8 mouse cellular contexts compared by ENCODE assay signal in genomic region chr7:118242911-118243412, GRCm38 (mm10). TPM values are rescaled to one million over a fixed set of nuclear protein-coding genes. Genes with fewer than 3 reads are reported as not detected.
A peak's percentile ranks its signal among the peaks of the same experiment; 100 is the strongest.
DNase-seq lines count a peak whose midpoint lies in the region; ATAC-seq and TF ChIP-seq lines count a peak whose summit lies in the region.

No protein-coding gene starts in this region.

- peak overlapping the region; percentile 63 for H3K4me2 ChIP-seq in heart, embryonic 12.5 days
- H3K4me2 ChIP-seq in CH12.LX (ENCODE audit: insufficient read depth, low read depth, poor library complexity, severe bottlenecking) = peak overlapping the region; percentile 91
- H3K4me2 ChIP-seq in embryonic facial prominence, embryonic 13.5 days = peak overlapping the region; percentile 69
- H3K4me2 ChIP-seq in kidney, postnatal 0 days (ENCODE audit: low read length) = peak overlapping the region; percentile 72
- H3K4me2 ChIP-seq in midbrain, embryonic 16.5 days (ENCODE audit: low read length) = peak overlapping the region; percentile 72

- DNase-seq in heart, postnatal 10 days = no peak
- DNase-seq in CH12.LX (ENCODE audit: extremely low read depth) = peak; percentile 30
- DNase-seq in kidney, postnatal 0 days (ENCODE audit: low spot score) = peak; percentile 59
- no peak for DNase-seq in frontal cortex, postnatal 25 days (ENCODE audit: low spot score in 2 of 2)
- DNase-seq in thymus, postnatal 25 days = no peak

- WGBS in heart, embryonic 12.5 days = under 1% methylated on average over 50 of the region's 50 CpGs
- under 1% methylated on average over 50 of the region's 50 CpGs for WGBS in embryonic facial prominence, embryonic 13.5 days
- WGBS in kidney, postnatal 0 days = 0% methylated on average over 50 of the region's 50 CpGs
- WGBS in midbrain, embryonic 16.5 days = under 1% methylated on average over 40 of the region's 50 CpGs

- dilution Hi-C loops in CH12.LX (cut with MboI; ENCODE audit: extremely low pct_ligation_motif_present, extremely low pct_unique_long_range_greater_than_20kb, low sequenced_read_pairs) = no loop called here

- H3K27ac ChIP-seq in heart, embryonic 12.5 days (ENCODE audit: poor library complexity, severe bottlenecking) = peak overlapping the region; percentile 95
- peak overlapping the region; percentile 80 for H3K27ac ChIP-seq in CH12.LX (ENCODE audit: insufficient read depth, low read depth)
- H3K27ac ChIP-seq in embryonic facial prominence, embryonic 13.5 days = peak overlapping the region; percentile 95
- peak overlapping the region; percentile 96 for H3K27ac ChIP-seq in kidney, postnatal 0 days
- peak overlapping the region; percentile 93 for H3K27ac ChIP-seq in midbrain, embryonic 16.5 days (ENCODE audit: low read length)

- peak overlapping the region; percentile 92 for H3K4me3 ChIP-seq in heart, embryonic 12.5 days
- H3K4me3 ChIP-seq in CH12.LX (replicated peaks in 1 of 3; ENCODE audit: low read depth in 2 of 3, low read length in 2 of 3, poor library complexity in 1 of 3) = peak overlapping the region; percentile 75 to 91 (median 90)
- peak overlapping the region; percentile 99 for H3K4me3 ChIP-seq in embryonic facial prominence, embryonic 13.5 days
- H3K4me3 ChIP-seq in kidney, postnatal 0 days (replicated peaks; ENCODE audit: low read depth, low read length) = peak overlapping the region; percentile 91
- H3K4me3 ChIP-seq in midbrain, embryonic 16.5 days (ENCODE audit: low read depth, low read length) = peak overlapping the region; percentile 97

- no peaks in the 10 kb centered on the region for H3K36me3 ChIP-seq in heart, embryonic 12.5 days
- H3K36me3 ChIP-seq in CH12.LX (replicated peaks in 1 of 2; ENCODE audit: control insufficient read depth in 1 of 2, insufficient read depth in 1 of 2, low read length in 1 of 2) = peaks cover 0 to 9% of the 10 kb centered on the region in 2 experiments
- H3K36me3 ChIP-seq in embryonic facial prominence, embryonic 13.5 days = no peaks in the 10 kb centered on the region
- H3K36me3 ChIP-seq in kidney, postnatal 0 days (ENCODE audit: insufficient read depth, low read length) = no peaks in the 10 kb centered on the region
- H3K36me3 ChIP-seq in midbrain, embryonic 16.5 days (ENCODE audit: control insufficient read depth, insufficient read depth, low read length) = no peaks in the 10 kb centered on the region

- intact Hi-C loops in heart, postnatal 10 days (cut with DNase I) = no loop called here

- peak; percentile 47 for ATAC-seq in heart, embryonic 12.5 days (ENCODE audit: insufficient number of reproducible peaks, low FRiP score)
- ATAC-seq in embryonic facial prominence, embryonic 13.5 days (ENCODE audit: insufficient number of reproducible peaks, insufficient read depth, low FRiP score, low TSS enrichment, low read depth) = peak; percentile 39
- peak; percentile 50 for ATAC-seq in kidney, postnatal 0 days (replicated peaks; ENCODE audit: low FRiP score, low read depth)
- peak; percentile 62 for ATAC-seq in midbrain, embryonic 16.5 days

- H3K9me3 ChIP-seq in heart, embryonic 12.5 days (replicated peaks) = 0 out of 2 replicates have a peak, but pooled peaks cover 4% of the 10 kb centered on the region
- peaks cover 5% of the 10 kb centered on the region for H3K9me3 ChIP-seq in CH12.LX (replicated peaks; ENCODE audit: low read length)
- H3K9me3 ChIP-seq in embryonic facial prominence, embryonic 13.5 days = no peaks in the 10 kb centered on the region
- no peaks in the 10 kb centered on the region for H3K9me3 ChIP-seq in kidney, postnatal 0 days (replicated peaks; ENCODE audit: low read length)
- H3K9me3 ChIP-seq in midbrain, embryonic 16.5 days (replicated peaks; ENCODE audit: control insufficient read depth, low read length, poor library complexity, severe bottlenecking) = no peaks in the 10 kb centered on the region

- peaks cover 52% of the 10 kb centered on the region for H3K79me2 ChIP-seq in CH12.LX (replicated peaks; ENCODE audit: control insufficient read depth, extremely low read depth, insufficient read depth, poor library complexity, severe bottlenecking)

- in situ Hi-C loops in CH12.LX (cut with MboI; ENCODE audit: low pct_ligation_motif_present, low pct_unique_long_range_greater_than_20kb, low sequenced_read_pairs) = no loop called here

- TF ChIP-seq POLR2A in CH12.LX (IDR thresholded peaks at IDR 0.05; ENCODE audit: low read depth, low read length) = no peak

- no peak for TF ChIP-seq CTCF in CH12.LX (conservative IDR thresholded peaks at IDR 0.05 in 1 of 2, IDR thresholded peaks at IDR 0.05 in 1 of 2; ENCODE audit: low read depth in 2 of 2, low read length in 2 of 2)
- no peak for TF ChIP-seq CTCF in kidney, postnatal 0 days (IDR thresholded peaks at IDR 0.05; ENCODE audit: low read depth)

- no peak for TF ChIP-seq EP300 in CH12.LX (IDR thresholded peaks at IDR 0.05; ENCODE audit: low read length)

- peaks cover 14% of the 10 kb centered on the region; the same call in 1 of the 2 replicates for H3K4me1 ChIP-seq in heart, embryonic 12.5 days (replicated peaks)
- H3K4me1 ChIP-seq in CH12.LX (ENCODE audit: control insufficient read depth in 1 of 2, insufficient read depth in 2 of 2) = peaks cover 4 to 32% of the 10 kb centered on the region in 2 experiments; a peak in 2 of 4 replicates
- H3K4me1 ChIP-seq in embryonic facial prominence, embryonic 13.5 days = peaks cover 12% of the 10 kb centered on the region
- peaks cover 6% of the 10 kb centered on the region; the same call in 1 of the 2 replicates for H3K4me1 ChIP-seq in kidney, postnatal 0 days (replicated peaks; ENCODE audit: insufficient read depth, low read length)
- H3K4me1 ChIP-seq in midbrain, embryonic 16.5 days (ENCODE audit: control insufficient read depth, insufficient read depth, low read length) = peaks cover 18% of the 10 kb centered on the region

- H3K27me3 ChIP-seq in heart, embryonic 12.5 days (replicated peaks) = no peaks in the 10 kb centered on the region
- no peaks in the 10 kb centered on the region for H3K27me3 ChIP-seq in CH12.LX (replicated peaks)
- H3K27me3 ChIP-seq in embryonic facial prominence, embryonic 13.5 days = no peaks in the 10 kb centered on the region
- H3K27me3 ChIP-seq in kidney, postnatal 0 days (ENCODE audit: insufficient read depth, low read length) = no peaks in the 10 kb centered on the region
- no peaks in the 10 kb centered on the region for H3K27me3 ChIP-seq in midbrain, embryonic 16.5 days (ENCODE audit: control insufficient read depth, insufficient read depth, low read depth, low read length)

- TF ChIP-seq RAD21 in CH12.LX (IDR thresholded peaks at IDR 0.05; ENCODE audit: low read depth, low read length) = no peak

- peak overlapping the region; percentile 94 for H3K9ac ChIP-seq in heart, embryonic 12.5 days
- H3K9ac ChIP-seq in CH12.LX (ENCODE audit: insufficient read depth, low read depth) = peak overlapping the region; percentile 87
- peak overlapping the region; percentile 99 for H3K9ac ChIP-seq in embryonic facial prominence, embryonic 13.5 days
- peak overlapping the region; percentile 94 for H3K9ac ChIP-seq in kidney, postnatal 0 days (ENCODE audit: low read depth, low read length)
- H3K9ac ChIP-seq in midbrain, embryonic 16.5 days (ENCODE audit: low read depth, low read length) = peak overlapping the region; percentile 97

TF ChIP-seq in CH12.LX, 34 proteins besides CTCF, POLR2A, EP300 and RAD21:
- peak; percentile 96 for TF ChIP-seq UBTF (IDR thresholded peaks at IDR 0.05; ENCODE audit: low read depth, low read length)
- TF ChIP-seq NELFE (IDR thresholded peaks at IDR 0.05; ENCODE audit: low read depth, low read length) = no peak
- 0 out of 2 replicates have a peak, but pooled peaks have one; percentile 3 for TF ChIP-seq MEF2A (IDR thresholded peaks at IDR 0.05; ENCODE audit: borderline replicate concordance, low read depth, low read length)

RNA-seq across cellular contexts. Expression of gene Smg1, which starts 0.5 kb away (rescaled TPM):
- 15.0 and 15.6 TPM in 2 replicates for polyA plus RNA-seq in heart, embryonic 12.5 days (2016; fragmentation: Nextera tagmentation; extraction: Ambion mirVana)
- total RNA-seq in heart, postnatal 10 days (2021) = 10 to 100 TPM; 52.3 to 57.2 TPM
- 28.0 and 29.2 TPM in 2 replicates for total RNA-seq in CH12.LX (2012; rRNA removed)
- total RNA-seq in CH12.LX (2014; rRNA removed) = 16.1 and 17.7 TPM in 2 replicates
- 33.2 and 35.0 TPM in 2 replicates for polyA plus RNA-seq in CH12.LX (2012; ENCODE audit: insufficient read length, low read depth)
- 23.6 and 25.1 TPM in 2 replicates for polyA plus RNA-seq in embryonic facial prominence, embryonic 13.5 days (2015; fragmentation: Nextera tagmentation; extraction: Ambion mirVana)
- 10.7 and 11.3 TPM in 2 replicates for polyA plus RNA-seq in kidney, postnatal 0 days (2015; fragmentation: Nextera tagmentation; extraction: Ambion mirVana)
- polyA plus RNA-seq in midbrain, embryonic 16.5 days (2015; fragmentation: Nextera tagmentation; extraction: Ambion mirVana) = 16.0 and 19.3 TPM in 2 replicates

Comparison
In these comparisons a context has a peak if more than half of its experiments do, and no peak if none do; other contexts are left out.
1. DNase-seq: peak in CH12.LX (single experiment) and kidney, postnatal 0 days (single experiment); none in heart, postnatal 10 days (0 of 2), frontal cortex, postnatal 25 days (0 of 2) and thymus, postnatal 25 days (single experiment).
2. Peak in every context shown above with its lines, with median percentiles within 50 percentile points of each other: ATAC-seq, H3K27ac ChIP-seq, H3K4me2 ChIP-seq, H3K4me3 ChIP-seq and H3K9ac ChIP-seq.